Mouse (Mus musculus): ENCODE measurements at regions not wholly inside any gene's neighbourhood (a gene's known extent, or its start where the extent isn't known, plus 50 kb on each side); places are given as distances from the start of the nearest gene placed in this dataset.

- TF ChIP-seq CTCF (IDR thresholded peaks at IDR 0.05): no peak
- TF ChIP-seq EP300 (IDR thresholded peaks at IDR 0.05): no peak
Measured at GRCm38 (mm10) chr16:50516579-50516978, 74.4 kb downstream of the Ccdc54 start.
